Mouse (Mus musculus) kidney, embryonic 16.5 days (tissue): Measurements from ENCODE around the gene Gm21149. TPM values are rescaled to one million over a fixed set of nuclear protein-coding genes. Genes with fewer than 3 reads are reported as not detected.
"Not testable (repeated sequence)": the region's sequence is repeated elsewhere in the genome, so short reads cannot be mapped to it uniquely, and the experiment has no call there.

Experiments
- ATAC-seq: fragments of 200-750 bp; cut with Nextera tagmentation; 2 replicates; pipeline ENCODE4 v1.8.0; 2017; ENCODE audit warnings: moderate TSS enrichment; ENCODE audit not compliant: low FRiP score, low TSS enrichment
- H3K27ac ChIP-seq: fragments of 300-500 bp; sonication (generic); 2 replicates; pipeline ENCODE4 v1.5.1; 2014; ENCODE audit warnings: low read length
- H3K27me3 ChIP-seq: fragments of 300-500 bp; sonication (generic); 2 replicates; pipeline ENCODE4 v1.6.1; 2014; ENCODE audit warnings: low read length, control low read depth, mixed read lengths; ENCODE audit not compliant: insufficient read depth
- H3K36me3 ChIP-seq: fragments of 300-500 bp; sonication (generic); 2 replicates; pipeline ENCODE4 v1.6.1; 2014; ENCODE audit warnings: low read length, control low read depth, mixed read lengths; ENCODE audit not compliant: insufficient read depth
- H3K4me1 ChIP-seq: fragments of 300-500 bp; sonication (generic); 2 replicates; pipeline ENCODE4 v1.6.1; 2014; ENCODE audit warnings: low read length, control low read depth, mixed read lengths; ENCODE audit not compliant: insufficient read depth
- H3K4me2 ChIP-seq: fragments of 300-500 bp; sonication (generic); replicated peaks from 2 replicates; pipeline ENCODE4 v1.6.1; 2014; ENCODE audit warnings: low read depth, low read length
- H3K4me3 ChIP-seq: fragments of 300-500 bp; sonication (generic); 2 replicates; pipeline ENCODE4 v1.5.1; 2014; ENCODE audit warnings: mild to moderate bottlenecking, low read length
- H3K9ac ChIP-seq: fragments of 300-500 bp; sonication (generic); replicated peaks from 2 replicates; pipeline ENCODE4 v1.6.1; 2014; ENCODE audit warnings: low read length
- H3K9me3 ChIP-seq: fragments of 300-500 bp; sonication (generic); 2 replicates; pipeline ENCODE4 v1.6.1; 2016; ENCODE audit warnings: low read length, control low read depth
- WGBS: fragments of 180-500 bp; shearing (Covaris S2); extraction: QIAGEN DNeasy Blood & Tissue Kit; methylation state at CpG from one replicate; pipeline ENCODE4 v1.1.7; 2014; 5-methylcytosine and 5-hydroxymethylcytosine counted together
- polyA plus RNA-seq: library from polyadenylated mRNA; unstranded; fragments of >200 nt; fragmentation: Nextera tagmentation; extraction: Ambion mirVana; gene quantifications from 2 replicates; pipeline ENCODE4 v1.2.1, GENCODE M21; 2015

Gm21149 gene
- not detected in 2 replicates for polyA plus RNA-seq

- not testable (repeated sequence) for H3K9ac ChIP-seq, H3K27ac ChIP-seq, ATAC-seq, H3K36me3 ChIP-seq, H3K4me3 ChIP-seq, H3K4me1 ChIP-seq, H3K27me3 ChIP-seq, H3K4me2 ChIP-seq
- H3K9me3 ChIP-seq: peaks cover 11% of the 10 kb centered on the region
- 59% methylated on average over 1 of the region's 1 CpGs for WGBS
Observed at GRCm38 (mm10) chr5:15476423-15476822, at the start of gene Gm21149. TSS of gene Gm21149 (minus strand) at chr5:15476523.

GRCm38 (mm10) chr5:15522470-15522869, 46.1 kb upstream of the Gm21149 start:
- not testable (repeated sequence) for H3K27me3 ChIP-seq, H3K36me3 ChIP-seq, H3K9me3 ChIP-seq, H3K4me3 ChIP-seq, H3K27ac ChIP-seq, ATAC-seq, H3K4me1 ChIP-seq, H3K9ac ChIP-seq, H3K4me2 ChIP-seq

- not testable (repeated sequence) for H3K9ac ChIP-seq
Observed at GRCm38 (mm10) chr5:15522028-15522427, 45.7 kb upstream of the Gm21149 start.

GRCm38 (mm10) chr5:15520418-15520817, 44.1 kb upstream of the Gm21149 start:
- not testable (repeated sequence) for H3K36me3 ChIP-seq, H3K9me3 ChIP-seq, H3K27me3 ChIP-seq, H3K27ac ChIP-seq, H3K4me1 ChIP-seq, H3K9ac ChIP-seq, H3K4me3 ChIP-seq, H3K4me2 ChIP-seq, ATAC-seq
- WGBS: 25% methylated on average over 5 of the region's 5 CpGs

More at GRCm38 (mm10) chr5:15522028-15522427, 45.7 kb upstream of the Gm21149 start:
- H3K27ac ChIP-seq, H3K9me3 ChIP-seq, H3K36me3 ChIP-seq, H3K4me1 ChIP-seq, ATAC-seq, H3K4me3 ChIP-seq, H3K27me3 ChIP-seq, H3K4me2 ChIP-seq: not testable (repeated sequence)
- WGBS: 30% methylated on average over 2 of the region's 2 CpGs

GRCm38 (mm10) chr5:15517150-15517549, 40.8 kb upstream of the Gm21149 start:
- not testable (repeated sequence) for H3K9me3 ChIP-seq, H3K4me1 ChIP-seq, H3K27me3 ChIP-seq, ATAC-seq, H3K27ac ChIP-seq, H3K4me3 ChIP-seq, H3K4me2 ChIP-seq, H3K36me3 ChIP-seq, H3K9ac ChIP-seq
- WGBS: 72% methylated on average over 2 of the region's 2 CpGs

GRCm38 (mm10) chr5:15512236-15512635, 35.9 kb upstream of the Gm21149 start:
- ATAC-seq: 0 out of 2 replicates have a peak, but pooled peaks have one; percentile 57
- not testable (repeated sequence) for H3K36me3 ChIP-seq, H3K27me3 ChIP-seq, H3K9ac ChIP-seq, H3K4me2 ChIP-seq, H3K27ac ChIP-seq, H3K4me3 ChIP-seq, H3K4me1 ChIP-seq
- WGBS: 71% methylated on average over 3 of the region's 3 CpGs
- H3K9me3 ChIP-seq: peaks cover 20% of the 10 kb centered on the region

- not testable (repeated sequence) for H3K27ac ChIP-seq, H3K27me3 ChIP-seq, H3K4me1 ChIP-seq, H3K9ac ChIP-seq, H3K4me2 ChIP-seq, H3K36me3 ChIP-seq, H3K4me3 ChIP-seq, ATAC-seq
- WGBS: 80% methylated on average over 1 of the region's 1 CpGs
- peaks cover 20% of the 10 kb centered on the region for H3K9me3 ChIP-seq
Observed at GRCm38 (mm10) chr5:15509911-15510310, 33.6 kb upstream of the Gm21149 start.

GRCm38 (mm10) chr5:15508460-15509451, 32.4 kb upstream of the Gm21149 start:
- ATAC-seq: peak; percentile 59; the same call in 1 of the 2 replicates
- not testable (repeated sequence) for H3K27ac ChIP-seq, H3K36me3 ChIP-seq, H3K4me1 ChIP-seq, H3K27me3 ChIP-seq, H3K4me3 ChIP-seq, H3K9ac ChIP-seq, H3K4me2 ChIP-seq
- WGBS: 68% methylated on average over 6 of the region's 6 CpGs
- H3K9me3 ChIP-seq: peaks cover 20% of the 10 kb centered on the region

GRCm38 (mm10) chr5:15507757-15508459, 31.6 kb upstream of the Gm21149 start:
- ATAC-seq: peak; percentile 65
- peaks cover 19% of the 10 kb centered on the region for H3K9me3 ChIP-seq
- WGBS: 67% methylated on average over 6 of the region's 6 CpGs
- not testable (repeated sequence) for H3K27ac ChIP-seq, H3K9ac ChIP-seq, H3K4me1 ChIP-seq, H3K4me3 ChIP-seq, H3K36me3 ChIP-seq, H3K27me3 ChIP-seq, H3K4me2 ChIP-seq

GRCm38 (mm10) chr5:15507309-15507619, 30.9 kb upstream of the Gm21149 start:
- Histone ChIP-seq H3K27me3 (no peaks in the 10 kb centered on the region), H3K9ac (no peak overlapping the region), H3K36me3 (no peaks in the 10 kb centered on the region), H3K4me2 (no peak overlapping the region), H3K27ac (no peak overlapping the region), H3K9me3 (peaks cover 17% of the 10 kb centered on the region), H3K4me1 (no peaks in the 10 kb centered on the region), H3K4me3 (no peak overlapping the region)
- ATAC-seq: peak; percentile 49; the same call in 1 of the 2 replicates
- 68% methylated on average over 3 of the region's 3 CpGs for WGBS
